Mouse (Mus musculus) lung, postnatal 0 days (tissue): ENCODE data around the gene Vipr1.

Experiments
- CTCF ChIP-seq: IDR thresholded peaks from 2 replicates; pipeline ENCODE4 v1.5.1; 2016; ENCODE audit warnings: antibody characterized with exemption, mild to moderate bottlenecking
- EP300 ChIP-seq: IDR thresholded peaks from 2 replicates; pipeline ENCODE4 v1.6.1; 2016; ENCODE audit warnings: antibody characterized with exemption, mild to moderate bottlenecking, control low read depth

- TF ChIP-seq CTCF, result no peak
- TF ChIP-seq EP300, result no peak
Measured at GRCm38 (mm10) chr9:121600201-121600860, 42.2 kb upstream of the Vipr1 start.
